Mouse (Mus musculus): ENCODE results near the gene Fxyd5. TPM values are rescaled to one million over a fixed set of nuclear protein-coding genes. Genes with fewer than 3 reads are reported as not detected.

Gene Fxyd5
- total RNA-seq, 2 experiments from 2014 or later, result 37.2 to 37.5 TPM

DNA sequence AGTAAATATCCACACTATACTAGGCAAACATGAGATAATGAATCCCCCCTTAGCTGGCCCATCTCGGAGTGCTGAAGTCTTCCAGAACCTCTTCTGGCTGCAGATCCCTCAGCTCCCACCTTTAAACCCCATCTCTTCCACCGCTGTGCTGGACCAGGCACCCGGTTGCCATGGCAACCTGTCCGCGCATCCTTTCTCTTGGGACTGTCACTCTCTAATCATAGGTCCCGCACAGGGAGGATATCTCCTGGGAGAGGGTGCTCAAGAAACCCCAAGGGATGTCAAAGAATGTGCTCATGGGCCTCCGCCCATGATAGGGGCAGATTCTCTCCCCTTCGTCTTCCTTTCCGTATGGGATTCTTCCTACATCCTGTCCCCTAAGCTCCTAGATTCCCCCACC lies 8.6 kb upstream of the Fxyd5 start:
- peak in 1 of 2 experiments; percentile 66 for DNase-seq (ENCODE audit: extremely low spot score in 1 of 2, low spot score in 2 of 2)
- intact Hi-C loops (cut with DNase I), result loop anchor here (5.0 kb wide), 1 partner anchor 94 kb away; the partner anchor contains the start of gene Usf2

DNA sequence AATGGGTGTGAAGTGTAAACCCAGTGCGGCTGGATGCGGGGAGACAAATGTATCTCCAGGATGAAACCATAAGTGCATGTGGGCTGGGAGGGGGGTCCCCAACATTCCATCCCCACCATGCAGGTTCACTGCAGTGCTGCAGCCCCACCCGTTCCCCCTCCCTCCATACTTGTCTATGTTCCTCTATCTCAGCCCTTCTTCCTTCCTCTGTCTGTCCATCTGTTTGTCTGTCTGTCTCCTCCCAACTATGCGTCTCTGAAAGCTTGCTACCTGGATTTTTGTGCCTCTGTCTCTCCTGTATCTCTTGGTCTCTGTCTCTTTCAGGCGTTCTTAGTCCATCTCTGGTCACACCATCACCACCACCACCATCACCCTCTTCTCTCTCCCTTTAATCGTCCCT lies 8.2 kb upstream of the Fxyd5 start:
- intact Hi-C loops (cut with DNase I), result loop anchor here (5.0 kb wide), 1 partner anchor 93 kb away; the partner anchor contains the start of gene Usf2
- no peak for DNase-seq (ENCODE audit: extremely low spot score in 1 of 2, low spot score in 2 of 2)

DNA sequence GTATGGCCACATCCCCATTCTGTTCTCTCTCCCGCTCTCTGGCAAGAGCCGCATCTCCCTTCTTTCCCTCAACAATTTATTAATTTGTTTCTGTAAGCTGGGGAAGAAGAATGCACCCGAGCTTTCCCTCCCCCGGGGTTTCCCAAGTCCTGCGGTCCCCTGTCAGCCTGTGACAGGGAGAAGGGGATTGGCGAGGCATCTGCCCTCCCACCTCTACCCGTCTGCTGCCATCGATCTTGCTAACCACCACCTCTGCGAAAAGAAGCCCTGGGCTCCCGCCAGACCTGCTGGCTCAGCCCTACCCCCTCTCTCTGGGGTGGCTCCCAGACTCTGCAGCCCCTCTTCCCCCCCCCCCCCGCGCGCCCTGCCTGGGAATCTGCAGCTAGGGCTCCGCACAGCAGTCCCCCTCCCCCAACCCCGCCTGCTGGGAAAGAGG lies 7.6 kb upstream of the Fxyd5 start:
- intact Hi-C loops (cut with DNase I), result loop anchor here (5.0 kb wide), 1 partner anchor 93 kb away; the partner anchor contains the start of gene Usf2

DNA sequence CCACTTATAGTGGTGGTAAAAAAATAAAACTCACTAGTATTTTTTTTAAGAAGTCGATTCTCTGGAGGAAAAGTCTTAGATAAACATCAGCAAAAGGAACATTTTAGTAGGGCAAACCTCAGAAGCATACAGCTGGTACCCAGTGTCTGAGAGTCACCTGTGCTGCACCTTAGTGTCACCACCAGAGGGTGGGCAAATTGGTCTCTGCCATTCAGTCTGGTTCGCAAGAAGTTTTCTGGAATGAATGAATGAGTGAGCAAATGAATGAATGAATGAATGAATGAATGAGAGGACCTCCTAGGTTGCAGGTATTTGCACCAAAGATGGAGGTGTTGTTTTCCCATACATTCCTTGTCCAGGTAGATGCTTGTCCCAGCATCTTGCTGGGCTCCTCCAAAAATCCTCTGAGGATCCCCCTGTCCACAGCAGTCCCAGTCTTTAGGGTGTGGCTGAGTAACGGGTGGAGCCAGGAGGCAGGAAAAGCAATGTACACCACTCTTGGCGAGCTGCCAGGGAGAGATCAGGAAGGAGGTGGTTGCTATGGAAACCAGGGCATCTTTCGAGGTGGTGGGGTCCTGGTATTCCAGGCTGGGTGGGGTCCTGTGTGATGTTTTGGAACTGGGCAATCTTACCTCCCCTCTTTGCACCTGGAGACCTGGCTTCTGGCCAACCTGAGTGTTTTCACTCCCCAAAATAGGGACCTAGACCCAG lies 7.0 kb upstream of the Fxyd5 start:
- DNase-seq (ENCODE audit: extremely low spot score in 1 of 2, low spot score in 2 of 2), result peak in 1 of 2 experiments; percentile 76
- intact Hi-C loops (cut with DNase I), result no loop called here

More for the DNA sequence above, 7.6 kb upstream of the Fxyd5 start:
- DNase-seq (ENCODE audit: extremely low spot score in 1 of 2, low spot score in 2 of 2), result peak; percentile 56 to 77

DNA sequence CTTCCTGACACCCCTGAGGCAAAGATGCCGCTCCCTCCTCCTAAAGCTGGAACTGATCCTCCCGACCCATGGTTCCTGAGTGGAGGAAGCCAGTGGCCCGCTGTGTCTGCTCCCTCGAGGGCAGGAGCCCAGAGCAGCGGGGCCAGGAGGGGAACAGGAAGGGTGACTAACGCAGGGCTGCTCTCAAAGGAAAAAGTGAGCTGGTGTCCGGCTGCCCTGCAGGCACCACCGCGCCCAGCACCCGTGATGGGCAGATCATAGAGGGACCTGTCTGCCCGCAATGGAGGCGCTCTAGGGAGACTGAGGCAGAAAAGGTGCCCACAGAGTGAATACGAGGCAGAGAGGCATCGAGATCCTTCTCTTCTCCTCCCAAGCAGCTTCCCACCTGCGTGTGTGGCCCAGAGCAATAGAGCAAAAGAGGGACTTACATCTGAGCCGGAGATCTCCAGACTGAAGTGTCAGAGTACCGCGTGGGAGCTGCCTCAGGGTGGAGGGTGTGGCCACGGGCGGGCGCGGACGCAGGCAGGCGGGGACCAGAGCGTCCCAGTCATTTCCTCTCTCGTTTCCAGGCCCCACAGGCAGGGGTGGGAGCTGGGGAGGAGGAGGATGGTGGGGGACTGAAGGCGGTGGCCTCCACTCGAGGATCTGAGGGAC lies 492 bp downstream of the Fxyd5 start:
- peak in 1 of 2 experiments; percentile 74 for DNase-seq (ENCODE audit: extremely low spot score in 1 of 2, low spot score in 2 of 2)
- intact Hi-C loops (cut with DNase I), result no loop called here

DNA sequence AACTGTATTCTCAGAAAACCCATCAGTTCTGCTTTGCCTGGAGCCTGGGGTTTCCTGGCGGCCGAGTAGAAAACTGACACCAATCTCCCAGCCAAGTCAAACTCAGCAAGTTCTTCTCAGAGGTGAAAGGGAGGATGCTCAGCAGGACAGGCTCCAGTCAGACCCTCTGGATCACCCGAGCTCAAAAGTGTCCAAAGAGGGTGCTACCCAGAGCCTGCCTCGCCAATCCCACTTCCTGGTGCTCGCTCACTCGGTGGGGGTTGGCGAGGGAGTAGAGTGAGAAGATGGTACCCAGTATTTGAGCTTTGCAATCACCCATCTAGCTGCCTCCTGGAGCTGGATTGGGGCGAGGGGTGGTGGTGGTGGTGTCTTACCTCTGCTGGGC lies 1.3 kb downstream of the Fxyd5 start:
- intact Hi-C loops (cut with DNase I), result no loop called here
- DNase-seq (ENCODE audit: extremely low spot score in 1 of 2, low spot score in 2 of 2), result no peak

DNA sequence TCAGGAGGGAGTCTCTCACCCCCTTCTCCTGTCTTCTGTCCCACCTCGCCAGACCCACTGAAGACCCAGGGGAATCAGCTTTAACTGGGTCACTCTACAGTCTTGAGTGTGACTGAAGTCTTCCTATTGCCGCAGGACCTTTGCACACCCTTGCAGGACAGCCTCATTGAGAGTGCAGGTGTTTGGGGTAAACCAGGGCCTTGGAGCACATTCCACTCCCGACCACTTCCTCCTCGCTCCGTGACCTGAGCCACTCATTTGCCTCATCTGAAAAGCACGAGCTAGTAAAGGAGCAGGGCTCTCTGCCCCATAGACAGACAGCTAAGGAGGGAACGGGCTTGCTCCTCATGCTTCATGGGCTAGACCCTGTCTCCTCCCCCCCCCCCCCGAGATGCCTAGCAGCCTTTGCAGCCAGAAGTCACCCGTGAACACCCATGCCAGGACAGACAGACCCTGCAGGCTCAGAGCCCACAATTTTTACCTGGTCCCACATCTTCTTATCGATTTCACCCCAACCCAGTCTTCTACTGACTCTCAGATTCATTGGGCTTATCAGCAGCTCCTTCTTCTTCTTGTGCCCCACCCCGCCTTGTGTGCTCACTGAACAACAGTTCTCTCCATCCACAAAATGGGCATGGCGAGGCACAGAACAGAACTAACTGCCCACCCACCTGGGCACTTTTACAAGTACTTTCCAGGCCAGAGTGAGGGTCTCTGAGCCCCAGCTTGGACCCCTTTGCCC lies 1.8 kb downstream of the Fxyd5 start:
- intact Hi-C loops (cut with DNase I), result no loop called here
- no peak for DNase-seq (ENCODE audit: extremely low spot score in 1 of 2, low spot score in 2 of 2)

DNA sequence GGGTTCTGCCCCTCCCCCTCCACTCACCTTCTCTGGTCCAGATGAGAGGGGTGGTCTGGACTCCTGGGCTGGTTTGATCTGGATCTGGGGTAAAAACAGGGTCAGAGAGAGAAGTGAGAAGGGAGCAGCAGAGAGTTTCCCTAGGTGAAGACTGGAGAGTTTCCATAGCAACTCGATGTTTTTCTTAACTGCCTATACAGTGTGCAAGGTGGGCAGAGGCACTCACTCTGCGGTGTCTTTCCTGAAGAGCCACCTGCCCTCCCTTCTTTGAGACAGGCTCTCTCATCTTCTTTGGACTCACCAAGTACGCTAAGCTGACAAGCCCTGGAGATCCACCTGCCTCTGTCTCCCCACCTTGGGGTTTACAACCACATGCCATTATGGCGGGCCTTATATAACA lies 3.3 kb downstream of the Fxyd5 start:
- intact Hi-C loops (cut with DNase I), result no loop called here
- no peak for DNase-seq (ENCODE audit: extremely low spot score in 1 of 2, low spot score in 2 of 2)

DNA sequence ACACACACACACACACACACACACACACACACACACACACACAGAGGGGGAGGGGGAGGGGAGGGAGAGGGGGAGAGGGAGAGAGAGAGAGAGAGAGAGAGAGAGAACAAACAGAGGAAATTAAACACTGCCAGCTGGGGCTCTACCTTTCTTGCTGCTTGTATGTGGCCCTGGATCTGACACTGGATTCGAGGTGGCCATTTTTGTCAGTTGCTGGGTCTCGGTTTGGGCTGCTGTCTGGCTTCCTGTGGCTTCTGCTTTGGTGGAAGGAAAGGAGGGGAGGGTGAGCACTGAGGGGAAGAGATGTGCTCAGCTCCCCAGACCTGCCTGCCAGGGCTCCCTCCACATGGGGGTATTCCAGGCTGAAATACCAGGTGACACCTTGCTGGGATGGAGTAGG lies 4.6 kb downstream of the Fxyd5 start:
- DNase-seq (ENCODE audit: extremely low spot score in 1 of 2, low spot score in 2 of 2), result no peak
- intact Hi-C loops (cut with DNase I), result no loop called here

DNA sequence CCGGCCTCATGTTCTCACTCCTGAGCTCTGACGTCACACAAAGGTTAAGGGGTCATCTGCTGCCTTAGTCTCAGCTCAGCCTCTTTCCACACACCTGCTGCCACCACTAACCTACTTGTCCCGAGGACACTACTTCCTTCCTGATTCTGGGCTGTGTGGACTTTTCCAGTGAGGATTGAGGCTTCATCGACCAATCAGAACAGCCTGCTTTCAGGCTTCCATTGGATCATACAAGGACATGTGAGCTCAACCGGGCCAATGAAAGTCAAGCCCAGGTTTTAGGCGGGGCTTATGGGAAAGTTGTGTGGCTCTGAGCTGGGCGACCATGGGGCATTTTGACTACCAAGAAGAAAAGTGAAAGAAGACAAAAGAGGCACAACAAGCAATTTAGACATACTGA lies 5.4 kb downstream of the Fxyd5 start:
- DNase-seq (ENCODE audit: extremely low spot score in 1 of 2, low spot score in 2 of 2), result no peak
- intact Hi-C loops (cut with DNase I), result no loop called here

DNA sequence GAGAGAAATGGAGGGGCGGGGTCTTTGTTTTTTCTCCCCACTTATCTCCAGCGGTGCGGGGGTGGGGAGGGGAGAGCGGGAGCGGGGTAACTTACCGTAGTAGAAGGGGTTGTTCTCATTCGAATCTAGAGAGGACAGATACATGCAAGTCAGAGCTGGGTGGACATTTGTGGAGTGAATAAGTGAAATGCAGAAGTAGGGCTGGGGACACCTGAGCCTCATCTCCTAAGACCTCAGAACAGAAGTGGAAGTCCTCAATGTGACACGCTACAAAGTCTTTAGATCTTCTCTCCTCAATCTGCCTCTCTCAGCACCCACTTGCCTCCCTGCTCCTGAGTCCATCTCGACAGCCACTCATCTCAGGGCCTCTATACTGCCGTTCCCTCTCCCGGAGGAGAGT lies 7.0 kb downstream of the Fxyd5 start:
- no peak for DNase-seq (ENCODE audit: extremely low spot score in 1 of 2, low spot score in 2 of 2)
- intact Hi-C loops (cut with DNase I), result no loop called here

DNA sequence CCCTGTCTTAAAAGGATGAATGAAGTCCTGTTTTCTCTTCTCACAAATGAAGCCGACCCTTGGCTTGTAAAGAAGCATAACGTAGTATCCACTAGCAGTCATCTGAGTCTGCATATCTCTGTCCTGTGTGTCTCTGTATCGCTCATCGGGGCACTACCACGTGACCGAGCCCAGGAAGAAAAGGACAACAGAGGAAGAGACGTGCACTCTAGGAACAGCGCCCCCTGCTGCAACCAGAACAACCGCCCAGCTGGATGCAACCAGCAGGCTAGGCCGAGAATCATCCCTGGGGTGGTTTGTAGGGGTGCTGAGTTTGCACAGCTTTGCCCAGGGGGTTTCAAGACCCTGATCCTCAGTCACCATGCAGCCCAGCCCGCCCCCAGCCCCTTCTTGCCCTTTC lies 7.5 kb downstream of the Fxyd5 start:
- peak in 1 of 2 experiments; percentile 55 for DNase-seq (ENCODE audit: extremely low spot score in 1 of 2, low spot score in 2 of 2)
- intact Hi-C loops (cut with DNase I), result no loop called here

DNA sequence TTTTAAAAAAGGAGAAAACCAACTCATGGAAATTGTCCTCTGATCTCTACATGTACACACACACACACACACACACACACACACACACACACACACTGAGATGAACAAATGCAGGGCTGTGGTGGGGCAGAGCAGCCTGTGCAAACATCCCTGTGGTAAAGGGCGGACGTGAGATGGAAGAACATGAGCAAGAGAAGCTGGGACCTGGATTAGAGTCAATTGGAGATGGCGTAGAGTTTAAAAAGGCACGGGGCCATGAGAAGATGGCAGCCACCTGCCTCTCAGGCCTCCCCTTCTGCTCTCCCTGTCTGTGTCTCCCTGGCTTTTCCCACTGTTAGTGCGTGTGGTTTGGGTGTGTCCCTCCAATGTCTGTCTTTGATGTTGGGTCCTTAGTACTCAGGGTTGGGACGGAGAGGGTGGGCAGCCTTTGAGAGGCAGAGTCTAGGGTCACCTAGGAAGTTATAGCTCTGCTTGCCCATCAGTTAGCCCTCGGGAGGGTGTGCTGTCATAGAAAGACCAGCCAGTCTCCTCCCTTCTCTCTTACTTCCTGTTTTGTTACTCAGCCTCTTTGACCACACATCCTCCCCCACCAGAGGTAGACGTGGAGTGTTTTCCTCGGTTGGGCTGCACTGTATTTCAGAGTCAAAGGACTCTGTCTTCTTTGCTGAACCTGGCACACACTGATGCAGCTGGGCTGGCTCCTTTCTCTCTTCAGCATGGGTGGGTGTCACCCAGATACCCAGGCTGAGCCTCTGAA lies 8.7 kb downstream of the Fxyd5 start:
- intact Hi-C loops (cut with DNase I), result no loop called here
- DNase-seq (ENCODE audit: extremely low spot score in 1 of 2, low spot score in 2 of 2), result no peak

DNA sequence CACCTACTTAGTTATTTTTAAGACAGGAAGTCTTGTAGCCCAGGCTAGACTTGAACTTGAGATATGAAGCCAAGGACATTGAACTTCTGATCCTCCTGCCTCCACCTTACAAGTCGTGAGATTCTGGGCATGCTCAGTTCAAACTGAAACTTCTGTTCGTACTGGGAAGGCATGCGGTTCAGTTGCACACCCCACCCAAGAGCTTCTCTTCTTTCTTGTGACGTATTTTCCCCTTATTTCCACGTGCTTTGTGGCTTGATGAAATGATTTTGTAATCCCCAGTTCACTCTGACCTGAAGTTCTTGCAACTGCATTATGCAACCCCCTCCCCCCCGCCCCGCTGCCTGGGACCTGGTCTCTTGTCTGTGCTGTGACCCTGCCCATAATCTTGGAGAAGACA lies 10.6 kb downstream of the Fxyd5 start:
- intact Hi-C loops (cut with DNase I), result no loop called here
- DNase-seq (ENCODE audit: extremely low spot score in 1 of 2, low spot score in 2 of 2), result no peak

DNA sequence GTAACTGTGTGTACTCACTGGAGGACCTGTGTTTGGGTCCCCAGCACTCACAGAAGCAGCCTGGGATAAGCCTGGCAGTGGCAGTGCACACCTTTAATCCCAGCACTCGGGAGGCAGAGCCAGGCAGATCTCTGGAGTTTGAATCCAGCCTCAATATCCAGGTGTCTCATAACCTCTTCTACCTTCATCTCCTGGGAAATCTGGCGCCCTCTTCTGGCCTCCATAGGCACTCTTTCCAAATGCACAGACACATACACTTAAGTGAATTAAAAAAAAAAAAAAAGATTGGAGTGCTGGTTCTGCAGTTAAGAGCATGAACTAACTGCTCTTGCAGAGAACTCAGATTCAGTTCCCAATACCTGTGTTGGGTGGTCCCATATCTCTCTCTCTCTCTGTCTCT lies 11.6 kb downstream of the Fxyd5 start:
- intact Hi-C loops (cut with DNase I), result no loop called here

DNA sequence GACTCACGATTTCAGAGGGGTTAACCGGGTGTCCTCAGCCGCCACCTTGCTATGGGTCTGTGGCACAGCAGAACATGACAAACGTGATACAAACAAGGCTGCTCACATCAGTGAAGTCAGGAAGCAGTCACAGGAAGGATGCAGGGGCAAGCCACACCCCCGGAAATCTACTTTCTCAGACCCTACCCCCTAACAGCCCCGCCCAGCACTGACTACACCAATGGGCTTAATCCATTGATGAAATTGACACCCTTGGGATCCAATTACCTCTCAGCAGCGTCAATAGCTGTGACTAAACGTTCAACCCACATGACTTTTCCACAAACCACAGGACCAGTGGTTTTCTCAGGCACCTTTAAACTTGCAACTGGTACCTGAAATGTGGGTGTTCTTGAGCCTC lies 13.7 kb downstream of the Fxyd5 start:
- DNase-seq (ENCODE audit: extremely low spot score in 1 of 2, low spot score in 2 of 2), result no peak
- intact Hi-C loops (cut with DNase I), result no loop called here

More for the DNA sequence above, 11.6 kb downstream of the Fxyd5 start:
- DNase-seq (ENCODE audit: extremely low spot score in 1 of 2, low spot score in 2 of 2), result no peak

DNA sequence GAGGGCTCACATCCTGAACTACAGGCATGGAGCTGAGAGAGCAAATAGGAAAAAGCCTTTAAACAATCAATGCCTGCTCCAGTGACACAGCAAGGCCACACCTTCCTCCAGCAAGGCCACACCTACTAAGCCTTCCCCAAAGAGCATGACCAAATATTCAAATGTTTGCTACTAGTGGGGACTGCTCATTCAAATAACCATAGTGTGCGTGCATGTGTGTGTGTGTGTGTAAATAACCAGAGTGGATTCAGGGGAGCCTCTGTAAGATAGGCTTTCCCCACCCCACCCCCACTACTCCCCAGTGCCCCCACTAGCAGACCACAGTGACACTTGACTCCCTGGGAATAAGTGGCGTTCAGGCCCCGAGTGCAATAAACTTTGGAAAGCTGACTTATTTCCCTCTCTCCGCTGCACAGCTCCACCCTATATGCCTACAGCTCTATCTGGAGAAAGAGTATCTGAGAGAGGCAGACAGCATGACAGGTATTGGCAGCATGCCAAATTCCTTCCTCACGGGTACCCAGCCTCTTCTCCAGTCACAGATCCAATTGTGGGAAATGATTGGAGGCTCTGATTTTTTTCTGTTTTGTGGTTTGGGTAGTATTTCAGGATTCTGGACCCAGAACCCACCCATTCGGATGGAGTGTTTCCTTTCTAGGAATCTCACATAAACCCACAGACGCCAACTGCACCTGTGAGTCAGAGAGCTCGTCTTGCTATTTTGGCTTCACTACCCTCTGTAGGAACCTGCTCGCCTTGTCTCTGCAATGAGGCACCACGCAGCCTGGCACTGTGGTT lies 25.0 kb downstream of the Fxyd5 start:
- intact Hi-C loops (cut with DNase I), result loop anchor here (5.0 kb wide), 1 partner anchor 40 kb away; no protein-coding TSS in a partner anchor
- DNase-seq (ENCODE audit: extremely low spot score in 1 of 2, low spot score in 2 of 2), result peak; percentile 47 to 52

DNA sequence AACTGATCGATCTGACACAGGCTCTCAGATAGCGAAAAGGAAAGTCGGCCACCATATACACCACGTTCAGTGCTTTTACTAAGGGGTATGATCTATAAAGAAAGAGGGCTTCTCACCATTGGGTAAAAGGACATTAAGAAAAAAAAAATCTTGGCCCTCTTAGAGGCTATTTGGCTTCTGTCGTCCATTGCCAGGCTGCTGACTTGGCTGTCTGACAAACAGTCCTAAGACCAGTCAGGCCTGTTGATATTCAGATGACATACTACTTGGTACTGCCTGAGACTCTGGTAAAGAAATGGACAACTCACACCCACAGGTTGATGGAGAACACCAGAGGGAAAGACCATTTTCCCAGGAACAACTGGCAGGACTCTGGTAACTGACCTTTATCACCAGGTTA lies 29.3 kb downstream of the Fxyd5 start:
- no peak for DNase-seq (ENCODE audit: extremely low spot score in 1 of 2, low spot score in 2 of 2)
- intact Hi-C loops (cut with DNase I), result no loop called here

Measured in left cerebral cortex, postnatal 10 days (tissue).